Mouse (Mus musculus) spleen, adult 12 weeks (tissue): ENCODE results near the gene Glcci1.

Experiments used
- DNase-seq: peaks from one replicate; pipeline ENCODE4 v3.0.0; 2022; ENCODE audit warnings: low spot score

The Glcci1 gene

GRCm38 (mm10) chr6:8509551-8509950 is at the start of gene Glcci1:
Glcci1 (plus strand) TSS chr6:8509600.
- no peak for DNase-seq

- no peak for DNase-seq
These were observed 47.0 kb upstream of the Glcci1 start for GRCm38 (mm10) chr6:8462447-8462846.

- DNase-seq, result no peak
These were observed 44.0 kb upstream of the Glcci1 start for GRCm38 (mm10) chr6:8465388-8465787.

DNA sequence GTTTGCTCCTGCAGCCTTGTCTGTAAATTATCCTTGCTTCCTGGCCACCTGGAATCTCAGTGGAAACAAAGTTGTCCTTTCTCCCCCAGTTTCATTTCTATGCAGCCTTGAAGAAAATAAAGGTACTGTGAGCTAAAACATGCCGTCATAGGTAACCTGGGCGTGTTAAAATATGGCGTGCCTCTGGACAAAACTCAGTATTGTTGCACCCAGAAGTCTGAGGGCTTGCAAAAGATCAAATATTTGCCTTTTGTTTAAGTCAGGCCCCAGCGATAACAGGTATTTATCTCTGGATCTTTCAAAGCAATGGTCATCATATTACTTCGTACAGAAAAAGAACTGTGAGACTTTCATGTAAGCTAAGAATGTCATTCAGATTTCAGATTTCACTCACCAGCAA is 43.4 kb upstream of the Glcci1 start:
- DNase-seq, result no peak

DNA sequence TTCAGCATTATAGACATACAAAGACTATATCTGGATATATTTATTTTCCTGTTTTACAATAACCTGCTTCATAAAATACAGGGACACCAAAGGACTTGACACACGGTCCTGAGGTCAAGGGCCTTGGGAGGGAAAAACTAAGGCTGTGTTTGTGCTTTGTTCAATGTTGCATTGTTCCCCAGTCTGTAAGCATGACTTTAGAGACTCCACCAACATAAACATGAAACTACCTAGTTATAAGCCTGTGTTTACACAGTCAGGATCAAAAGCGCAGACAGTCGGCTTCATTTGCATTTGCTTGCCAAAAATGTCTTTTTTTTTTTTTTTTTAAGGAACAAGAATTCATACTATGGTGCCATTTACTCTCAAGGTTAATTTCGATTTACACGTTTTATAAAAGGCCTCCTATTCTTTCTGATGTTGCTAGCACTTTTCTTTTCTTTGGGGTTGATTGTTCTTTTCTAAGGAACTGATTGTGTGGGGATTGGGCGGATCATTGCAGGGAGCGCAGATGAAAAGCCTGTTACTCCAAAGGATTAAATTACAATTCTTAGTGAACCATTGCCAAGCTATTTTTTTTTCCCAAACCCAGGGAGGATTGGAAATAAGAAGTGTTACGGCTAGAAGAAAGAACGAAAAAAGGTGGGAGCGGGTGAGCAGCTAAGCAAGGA is 41.6 kb upstream of the Glcci1 start:
- DNase-seq, result no peak

GRCm38 (mm10) chr6:8469918-8470317 is 39.5 kb upstream of the Glcci1 start:
- no peak for DNase-seq

- DNase-seq, result no peak
These were observed 37.3 kb upstream of the Glcci1 start for GRCm38 (mm10) chr6:8472125-8472524.

- no peak for DNase-seq
These were observed 36.5 kb upstream of the Glcci1 start for GRCm38 (mm10) chr6:8472915-8473314.

DNA sequence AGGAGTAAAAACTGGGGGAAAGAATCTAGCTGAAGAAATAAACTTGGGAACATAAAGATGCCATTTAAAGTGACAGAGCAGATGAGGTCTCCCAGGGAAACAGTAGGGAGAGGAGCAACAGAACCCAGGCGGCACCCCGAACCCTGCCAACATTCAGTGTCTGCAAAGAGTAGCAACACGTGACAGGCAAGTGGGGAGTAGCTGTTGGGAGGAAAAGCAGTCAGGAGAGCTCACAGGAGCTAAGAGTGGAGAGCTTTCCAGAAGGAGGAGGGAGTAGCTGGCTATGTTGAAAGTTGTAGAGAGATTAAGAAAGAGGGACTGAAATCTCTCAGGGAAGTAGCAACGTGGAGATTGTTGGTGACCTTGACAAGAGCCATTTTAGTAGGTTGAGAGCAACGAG is 35.9 kb upstream of the Glcci1 start:
- no peak for DNase-seq

DNA sequence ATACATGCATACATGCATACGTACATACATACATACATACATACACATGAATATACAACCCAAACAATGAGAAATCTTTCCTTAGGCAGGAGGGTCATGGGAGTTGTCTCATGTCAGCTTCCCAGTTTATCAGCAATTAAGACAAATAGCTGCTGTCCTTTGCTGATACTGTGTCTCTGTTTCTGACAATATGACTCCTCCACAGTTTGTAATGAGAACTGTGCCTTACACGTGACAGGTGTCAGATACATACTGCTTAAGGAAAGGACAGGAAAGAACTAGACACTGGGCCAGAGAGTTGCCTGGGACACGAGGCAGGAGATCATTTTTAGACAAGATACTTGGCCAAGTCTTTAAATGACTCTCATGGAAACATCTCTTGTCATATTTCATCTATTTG is 35.1 kb upstream of the Glcci1 start:
- no peak for DNase-seq

GRCm38 (mm10) chr6:8474820-8475219 is 34.6 kb upstream of the Glcci1 start:
- DNase-seq, result no peak

DNA sequence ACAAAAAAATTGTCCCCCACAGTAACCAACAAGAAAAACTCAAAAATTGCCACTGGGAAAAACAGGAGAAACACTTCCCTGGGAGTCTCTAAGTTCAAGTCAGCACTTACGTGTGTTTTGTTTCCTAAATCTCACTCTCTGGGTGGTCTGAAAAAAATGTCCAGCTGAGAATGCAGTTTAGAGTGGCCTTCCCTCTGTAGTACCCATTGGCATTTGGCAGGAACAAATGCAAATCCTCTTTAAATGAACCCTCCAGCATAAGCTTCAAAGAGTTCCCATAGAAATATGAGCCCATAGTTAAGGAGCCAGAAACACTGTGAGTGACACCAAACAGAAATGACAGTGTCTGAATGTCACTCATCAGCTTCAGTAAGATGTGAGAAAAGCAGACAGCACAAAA is 30.2 kb upstream of the Glcci1 start:
- DNase-seq, result no peak

- DNase-seq, result peak; percentile 34
These were observed 24.7 kb upstream of the Glcci1 start for GRCm38 (mm10) chr6:8484437-8485275.

- peak; percentile 55 for DNase-seq
These were observed 23.8 kb upstream of the Glcci1 start for GRCm38 (mm10) chr6:8485414-8486175.

GRCm38 (mm10) chr6:8486391-8487043 is 22.9 kb upstream of the Glcci1 start:
- DNase-seq, result no peak

DNA sequence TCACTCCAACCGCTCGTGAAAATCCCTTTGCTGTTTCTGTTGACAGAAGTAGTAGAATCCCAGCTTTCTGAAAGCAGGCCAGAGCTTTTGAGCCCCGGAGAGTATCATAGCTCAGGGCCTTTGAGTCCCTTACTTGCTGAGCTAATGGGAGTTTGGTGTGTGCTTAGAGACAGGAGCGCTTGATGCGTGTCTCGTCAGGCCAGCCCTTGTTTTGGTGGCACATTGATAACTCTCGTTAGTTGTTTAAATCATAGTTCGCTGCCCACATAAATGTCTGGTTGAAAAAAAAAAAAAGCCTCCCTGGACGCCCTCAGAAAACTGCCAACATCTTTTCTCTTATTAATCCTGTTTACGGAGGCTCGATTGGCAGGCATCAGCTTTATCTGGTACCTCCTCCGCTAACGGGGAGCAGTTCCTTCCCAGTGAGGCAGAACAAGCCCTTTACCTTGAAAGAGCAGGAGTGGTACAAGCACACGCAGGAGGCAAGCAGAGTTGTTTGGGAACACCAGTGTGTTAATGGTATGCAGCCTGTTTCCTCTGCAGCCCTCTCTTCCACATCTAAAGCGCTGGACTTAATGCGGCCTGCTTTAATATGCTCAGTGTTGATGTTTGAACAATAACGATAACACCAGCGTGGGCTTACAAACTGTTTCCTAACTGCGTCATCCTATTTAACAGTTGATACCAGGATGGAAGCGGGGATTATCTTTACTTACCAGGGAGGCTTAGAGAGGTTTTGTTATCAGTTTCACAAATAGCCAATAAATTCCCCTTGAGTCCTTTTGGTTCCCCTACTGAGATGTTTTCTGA is 22.2 kb upstream of the Glcci1 start:
- DNase-seq, result peak; percentile 25

DNA sequence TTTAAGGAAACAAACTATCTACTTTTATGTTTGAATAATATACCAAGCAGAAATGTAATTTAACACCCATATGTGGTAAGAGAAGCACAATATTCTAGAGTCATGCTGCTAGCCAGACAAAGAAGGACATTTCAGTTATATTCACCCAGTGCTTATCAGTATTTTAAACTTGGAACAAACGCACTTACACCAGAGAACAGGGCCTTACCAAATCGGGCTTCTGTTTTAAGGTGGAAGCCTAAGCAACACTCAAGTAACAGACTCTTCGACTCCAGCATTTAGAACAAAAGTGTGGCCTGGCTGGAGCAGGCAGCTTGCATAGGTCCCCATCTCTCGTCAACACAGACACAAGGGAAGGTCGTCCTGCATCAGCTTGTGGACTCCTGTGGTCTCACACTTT is 21.2 kb upstream of the Glcci1 start:
- no peak for DNase-seq

DNA sequence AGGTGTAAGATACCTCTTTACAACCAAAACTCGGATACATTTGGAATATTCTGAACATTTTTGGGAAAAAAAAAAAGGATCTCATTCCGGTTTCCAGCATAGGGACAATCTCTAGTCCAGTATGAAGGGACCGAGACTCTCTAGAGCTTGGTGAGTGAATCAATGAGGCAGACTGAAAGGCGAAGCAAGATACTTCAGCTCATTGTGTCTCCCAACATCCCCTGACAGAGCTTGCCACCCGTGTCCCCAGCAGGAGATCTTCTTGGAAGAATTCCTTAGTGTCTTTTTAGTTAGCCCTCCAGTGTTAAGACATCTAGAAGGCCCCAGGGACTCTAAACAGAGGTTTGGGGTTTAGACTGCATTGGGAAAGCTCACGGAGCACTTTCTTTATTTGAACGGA is 20.1 kb upstream of the Glcci1 start:
- DNase-seq, result no peak

DNA sequence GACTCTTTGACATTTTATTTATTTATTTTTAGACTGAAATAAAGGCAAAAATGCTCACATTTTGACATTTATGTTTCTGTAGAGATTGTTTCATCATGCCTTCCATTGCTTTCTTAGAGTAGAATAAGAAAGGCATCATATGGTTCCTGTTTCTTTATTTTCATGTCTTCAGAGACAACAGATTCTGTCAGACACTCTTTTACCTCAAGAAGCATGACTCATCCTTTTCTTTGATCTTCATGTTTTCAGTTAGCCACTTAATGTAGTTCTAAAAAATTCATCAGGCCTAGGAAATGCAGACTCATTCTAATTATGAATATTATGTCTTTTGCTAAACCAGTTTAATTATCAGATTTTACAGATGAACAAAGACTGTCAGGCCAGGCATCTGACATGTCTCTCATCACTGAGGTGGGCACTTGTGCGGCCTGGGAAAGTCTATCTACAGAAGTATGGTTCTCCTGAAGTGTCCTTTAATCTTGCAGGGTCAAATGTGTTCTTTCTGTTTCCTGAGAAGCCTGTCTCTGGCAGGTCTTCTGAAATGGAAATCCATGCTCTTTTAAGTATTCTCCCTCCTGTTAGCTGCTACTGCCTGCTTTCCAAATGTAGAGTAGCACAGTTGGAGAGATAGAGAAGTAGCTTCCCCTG is 19.3 kb upstream of the Glcci1 start:
- DNase-seq, result no peak

DNA sequence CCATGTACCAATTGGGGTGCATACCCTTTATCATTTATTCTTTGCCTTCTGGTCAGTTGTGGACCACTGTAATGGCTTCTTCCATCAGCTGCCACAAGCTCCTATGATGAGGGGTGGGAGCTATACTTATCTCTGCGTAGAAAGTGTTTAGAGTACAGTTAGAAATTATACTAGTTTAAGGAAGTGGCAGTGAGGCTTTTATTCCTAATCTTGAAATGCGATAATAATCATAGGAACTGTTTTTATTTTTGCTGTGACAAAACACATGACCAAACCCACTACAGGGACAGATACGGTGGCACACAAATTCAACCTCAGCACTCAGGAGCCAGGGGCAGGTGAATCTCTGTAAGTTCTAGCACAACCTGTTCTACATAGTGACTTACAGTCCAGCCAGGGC is 17.2 kb upstream of the Glcci1 start:
- no peak for DNase-seq
